Mouse (Mus musculus): ENCODE results near the gene Zfp82. TPM values are rescaled to one million over a fixed set of nuclear protein-coding genes. Genes with fewer than 3 reads are reported as not detected.
"Not testable (repeated sequence)": the region's sequence is repeated elsewhere in the genome, so short reads cannot be mapped to it uniquely, and the experiment has no call there.

The Zfp82 gene
- total RNA-seq (2021), result 1 to 10 TPM in 1 of 2 experiments, under 1 TPM in 1; 0.52 to 1.2 TPM
- long read RNA-seq, experiment 1, partial matches to known transcripts, result 0 of 5 reads
- long read RNA-seq, experiment 1, other reads (novel, unspliced or antisense), result 4 of 5 reads
- long read RNA-seq, experiment 2, partial matches to known transcripts, result 0 of 1 reads
- long read RNA-seq, experiment 2, other reads (novel, unspliced or antisense), result 1 of 1 reads

DNA sequence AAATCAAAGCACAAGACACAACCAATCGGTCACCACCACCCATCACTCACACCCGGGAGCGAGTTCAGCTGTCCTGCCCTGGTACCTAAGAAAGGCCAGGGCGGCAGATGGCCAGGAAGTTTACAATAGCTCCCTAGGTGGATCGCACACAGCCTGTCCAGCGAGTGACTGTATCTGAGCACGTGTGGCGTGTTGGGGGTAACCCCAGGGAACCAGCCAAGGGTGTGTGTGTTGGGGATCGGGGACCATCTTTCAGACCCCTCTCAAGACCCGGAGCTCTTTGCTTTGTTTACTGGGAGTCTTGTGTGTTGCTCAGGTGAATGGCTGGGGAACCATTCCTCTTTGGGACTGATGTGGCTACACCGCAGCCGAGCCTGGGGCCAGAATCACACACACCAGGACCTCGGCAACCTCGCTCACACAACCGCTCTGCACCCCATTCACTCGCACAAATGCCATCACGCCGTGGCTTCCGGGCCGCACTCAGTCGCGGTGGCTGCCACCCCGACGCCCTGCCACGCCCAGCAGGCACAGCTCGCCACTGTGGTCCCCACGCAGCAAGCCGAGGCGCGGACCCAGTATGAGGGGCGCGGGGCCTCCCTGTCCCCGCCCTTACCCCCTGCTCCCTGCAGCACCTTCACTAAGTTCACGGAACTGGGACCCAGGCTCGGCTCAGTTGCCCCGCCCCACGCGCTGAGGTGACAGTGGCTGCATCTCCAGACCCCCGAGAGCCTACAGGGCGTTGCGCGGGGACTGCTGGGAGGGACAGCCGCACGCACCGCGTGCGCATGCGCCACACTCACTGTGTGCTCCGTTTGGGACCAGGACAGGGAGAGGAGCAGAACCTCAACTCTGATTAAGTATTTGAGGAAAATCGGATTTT is at the start of gene Zfp82:
Gene Zfp82, minus strand, starts transcription at position 755 of the 883 bp plus-strand sequence.
- DNase-seq, result peak; percentile 82

DNA sequence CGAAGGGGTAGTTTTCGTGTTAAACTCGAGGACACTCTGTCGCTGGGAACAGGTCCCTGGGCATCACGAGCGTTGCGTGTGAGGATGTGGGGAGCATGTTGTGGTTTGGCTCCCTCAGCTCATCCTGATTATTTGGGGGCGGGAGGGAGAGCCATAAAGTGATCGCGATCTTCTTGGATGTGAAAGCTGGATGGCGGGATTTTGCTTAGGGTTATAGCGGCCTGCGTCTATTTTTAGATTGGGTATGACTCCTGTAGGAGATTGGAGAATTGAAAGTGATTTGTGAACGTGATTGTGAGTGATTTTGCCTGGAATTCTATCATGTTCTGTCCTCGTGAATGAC is 49.5 kb upstream of the Zfp82 start:
- no peak for DNase-seq

DNA sequence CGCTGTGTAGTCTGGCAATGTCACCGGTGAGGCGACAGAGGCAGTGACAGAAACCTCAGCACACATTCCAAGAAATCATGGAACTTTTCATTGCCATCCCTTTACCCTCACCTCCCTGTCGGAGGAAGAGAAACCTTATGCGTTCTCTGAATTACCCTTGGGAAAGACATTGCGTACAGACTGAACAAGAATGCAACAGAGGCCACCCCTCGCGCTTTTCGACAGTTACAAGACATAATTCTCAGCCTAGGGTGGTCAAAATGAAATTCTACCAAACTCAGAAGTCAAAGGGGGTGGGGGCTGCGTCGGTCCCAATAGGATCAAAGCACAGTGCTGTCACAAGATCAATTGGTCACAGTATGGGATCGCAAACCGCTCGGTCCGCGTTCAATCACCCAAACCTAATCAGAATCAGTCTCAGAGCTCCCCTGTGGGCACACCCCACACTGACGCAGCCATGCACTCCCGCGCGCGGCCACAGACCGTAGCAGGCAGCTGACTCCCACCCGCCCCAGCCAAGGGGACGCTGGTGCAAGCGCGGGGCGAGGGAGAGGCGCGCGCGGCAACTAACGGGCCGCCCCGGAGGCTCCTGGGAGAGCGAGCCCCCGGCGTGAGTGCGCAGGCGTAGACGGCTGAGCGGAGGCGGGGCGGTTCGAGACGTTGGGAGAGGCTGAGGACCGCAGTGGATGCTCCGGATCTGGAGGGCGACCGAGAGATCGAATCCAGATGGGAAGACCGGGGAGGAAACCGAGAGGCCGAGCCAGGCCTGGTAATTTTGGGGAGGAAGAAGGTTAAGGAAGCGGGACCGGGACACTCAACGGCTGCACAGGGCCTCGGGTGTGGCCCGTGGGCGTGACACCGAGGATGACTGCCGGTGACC is 48.8 kb upstream of the Zfp82 start, which contains the start of gene Zfp382:
Gene Zfp382, plus strand, starts transcription at position 635 of the 880 bp plus-strand sequence.
- peak; percentile 89 for DNase-seq

DNA sequence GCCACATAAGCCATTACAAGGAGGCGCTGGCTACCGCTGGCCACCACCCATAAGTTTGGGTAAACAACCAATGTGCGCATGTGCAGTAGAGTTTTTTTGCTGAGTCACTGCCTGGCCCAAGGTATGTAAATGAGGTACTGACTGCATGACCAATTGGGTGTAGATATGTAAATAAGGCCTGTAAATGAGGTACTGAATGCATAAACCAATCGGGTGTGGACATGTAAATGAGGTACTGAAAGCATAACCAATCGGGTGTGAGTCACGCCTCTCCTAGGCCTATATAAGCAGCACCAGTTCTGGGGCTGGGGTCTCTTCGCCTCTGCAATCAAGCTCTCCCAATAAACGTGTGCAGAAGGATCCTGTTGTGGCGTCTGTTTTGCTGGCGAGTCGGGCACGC is 45.2 kb upstream of the Zfp82 start:
- not testable (repeated sequence) for DNase-seq

DNA sequence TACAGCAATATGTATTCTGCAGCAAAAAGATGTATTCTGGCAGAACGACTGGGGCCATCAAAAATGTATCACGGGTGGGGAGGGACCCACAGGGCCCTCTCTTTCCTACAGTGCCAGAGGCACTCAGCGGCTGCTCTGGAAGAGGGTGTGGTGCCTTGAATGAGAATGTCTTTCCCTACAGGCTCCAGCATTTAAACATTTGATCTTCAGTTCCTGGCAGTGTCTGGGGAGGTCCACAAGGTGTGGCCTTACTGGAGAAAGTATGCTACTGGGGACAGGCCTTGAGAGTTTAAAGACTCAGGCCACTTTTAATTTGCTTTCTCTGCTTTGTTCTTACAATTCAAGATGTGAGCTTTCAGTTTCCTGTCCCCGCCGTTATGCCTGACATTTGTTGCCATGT is 43.4 kb upstream of the Zfp82 start:
- DNase-seq, result no peak

DNA sequence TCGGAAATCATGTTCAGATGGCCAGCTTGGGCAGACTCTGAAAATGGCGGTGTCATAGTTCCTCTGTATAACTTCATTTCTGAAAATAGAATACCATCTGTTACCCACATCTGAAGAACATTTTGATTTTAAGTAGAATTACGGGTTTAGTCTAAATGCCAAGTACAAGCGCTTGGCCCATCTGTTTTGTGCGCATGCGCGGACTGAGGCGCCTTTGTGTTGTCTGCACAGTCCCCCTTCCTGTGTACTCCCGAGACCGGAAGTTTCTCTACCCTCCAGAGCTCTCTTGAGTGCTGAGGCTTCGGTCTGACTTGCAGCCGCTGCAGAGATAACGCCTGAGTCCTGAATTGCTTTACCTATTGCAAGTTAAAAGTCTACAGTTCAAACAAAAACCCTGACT is 26.6 kb upstream of the Zfp82 start:
- no peak for DNase-seq

DNA sequence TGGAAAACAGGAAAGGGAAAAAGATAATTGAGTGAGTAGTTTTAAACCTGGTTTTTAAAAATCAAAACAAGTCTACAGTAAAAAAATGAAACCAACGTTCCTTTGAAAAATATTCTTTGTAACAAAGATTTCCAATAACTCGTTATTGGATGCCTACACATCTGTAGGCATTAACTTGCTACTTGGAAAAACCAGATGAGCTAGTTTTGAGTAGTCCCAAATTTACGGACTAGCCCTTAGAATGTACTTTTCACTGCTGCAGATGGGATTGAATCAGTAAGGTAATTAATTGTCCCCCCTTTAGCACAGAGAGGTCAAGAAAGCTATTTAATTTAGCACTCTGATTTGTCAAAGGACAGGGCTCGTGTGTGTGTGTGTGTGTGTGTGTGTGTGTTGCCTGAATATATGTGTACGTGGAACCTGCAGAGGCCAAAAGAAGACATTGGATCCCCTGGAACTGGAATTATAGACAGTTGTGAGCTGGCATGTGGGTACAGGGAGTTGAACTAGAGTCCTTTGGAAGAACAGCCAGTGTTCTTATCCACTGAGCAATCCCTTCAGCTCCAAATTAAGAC is 22.9 kb upstream of the Zfp82 start:
- no peak for DNase-seq

DNA sequence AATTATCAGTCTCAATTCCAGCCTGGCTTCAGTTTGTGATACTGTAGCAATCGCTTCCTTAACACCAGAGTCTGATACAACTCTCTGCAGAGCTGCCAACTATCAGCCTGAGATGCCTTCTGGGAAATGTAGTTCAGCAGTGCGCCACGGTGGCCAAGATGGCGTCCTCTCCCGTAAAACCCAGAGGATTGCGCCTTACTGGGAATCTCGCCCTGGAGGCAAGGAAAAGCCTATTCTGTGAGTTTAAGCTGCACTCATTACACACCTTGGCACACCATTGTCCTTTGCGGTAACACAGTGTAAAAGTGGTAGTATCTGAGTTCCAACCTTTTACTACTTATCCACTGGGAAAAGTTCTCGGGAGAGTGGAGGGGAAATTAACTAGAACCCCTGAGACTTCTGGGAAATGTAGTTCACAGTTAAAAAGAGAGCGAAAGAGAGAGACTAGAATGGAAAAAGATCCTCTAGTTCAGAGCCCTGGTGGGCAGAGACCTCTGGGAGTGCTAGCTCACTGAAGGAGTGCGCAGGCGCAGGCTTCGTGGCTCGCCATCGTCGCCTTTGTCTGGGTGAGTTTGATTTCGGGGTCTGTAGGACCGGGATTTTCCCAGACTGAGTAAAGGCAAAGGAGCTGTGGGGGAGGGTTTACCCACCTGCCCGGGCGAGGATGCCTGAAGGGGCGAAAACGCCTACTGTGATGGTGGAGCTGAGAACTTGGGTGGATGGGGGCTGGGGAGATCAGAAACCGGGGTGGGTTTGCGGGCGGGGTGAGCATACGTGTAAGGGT is 22.1 kb upstream of the Zfp82 start, which contains the start of gene Zfp260:
Gene Zfp260, plus strand, starts transcription at position 132 of the 784 bp plus-strand sequence.
- peak; percentile 88 for DNase-seq

DNA sequence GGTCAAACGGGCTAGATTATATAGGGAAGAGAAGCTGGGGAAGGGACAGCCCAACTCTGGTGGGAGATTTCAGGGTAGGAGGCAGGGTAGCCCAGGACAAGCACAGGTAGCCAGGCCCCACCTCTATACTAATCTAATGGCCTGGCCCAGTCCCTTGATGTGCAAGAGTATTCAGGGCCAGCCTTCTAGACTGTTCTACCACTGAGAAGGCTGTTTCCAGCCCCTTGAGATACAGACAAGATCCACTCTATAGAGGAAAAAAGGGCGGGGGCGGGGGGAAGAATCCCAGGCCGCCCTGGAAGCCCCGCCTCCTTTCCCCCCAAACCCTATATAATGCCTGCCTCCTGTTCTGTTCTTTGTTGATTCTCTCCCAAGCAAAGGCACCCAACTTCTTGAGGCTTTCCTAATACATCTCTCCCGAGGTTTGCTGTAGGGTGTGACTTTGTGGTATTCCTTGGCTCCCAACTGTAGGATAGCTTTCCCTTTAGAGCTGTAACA is 21.3 kb upstream of the Zfp82 start:
- DNase-seq, result no peak

DNA sequence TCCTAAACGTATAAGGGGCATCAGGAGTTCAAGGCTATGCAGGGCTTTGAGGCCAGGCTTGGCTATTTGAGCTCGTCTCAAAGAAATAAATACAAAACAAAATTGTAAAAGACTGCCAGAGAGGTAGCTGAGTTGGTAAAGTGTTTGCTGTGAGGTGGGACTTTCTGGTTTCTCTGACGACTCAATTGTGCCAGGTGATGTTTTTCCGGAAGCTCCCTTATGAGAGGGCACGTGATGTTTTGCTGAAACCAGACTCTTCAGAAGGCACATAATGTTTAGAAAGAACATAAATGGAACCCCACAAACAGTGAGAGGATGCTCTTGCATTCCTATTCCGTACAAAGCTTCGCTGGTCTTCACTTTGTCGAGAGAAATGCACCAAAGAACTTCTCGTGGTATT is 20.0 kb upstream of the Zfp82 start:
- DNase-seq, result no peak

DNA sequence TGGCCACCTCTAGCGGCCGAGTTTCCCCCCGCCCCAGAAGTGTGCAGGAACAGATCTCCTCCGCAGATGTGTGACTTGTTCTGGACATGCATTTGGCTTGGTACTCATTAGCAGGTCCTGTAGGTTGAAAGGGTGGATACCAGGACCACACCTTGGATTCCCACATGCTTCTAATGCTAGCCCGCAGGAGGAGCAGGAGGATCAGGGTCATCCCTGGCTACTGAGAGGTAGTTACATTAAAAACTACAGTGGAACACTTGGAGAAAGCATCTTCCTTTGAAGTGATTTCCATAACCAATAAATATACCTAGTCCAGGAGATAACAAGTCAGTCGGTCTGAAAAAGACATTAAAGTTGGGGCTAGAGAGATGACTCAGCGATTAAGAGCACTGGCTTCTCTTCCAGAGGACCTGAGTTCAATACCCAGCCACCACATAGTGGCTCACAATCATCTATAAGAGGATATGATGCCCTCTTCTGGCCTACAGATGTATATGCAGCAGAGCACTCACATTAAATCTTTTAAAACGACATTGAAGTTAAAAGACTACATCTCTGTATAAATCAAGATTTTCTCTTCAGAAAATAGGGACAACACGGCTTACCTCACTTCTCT is 18.4 kb upstream of the Zfp82 start:
- no peak for DNase-seq

DNA sequence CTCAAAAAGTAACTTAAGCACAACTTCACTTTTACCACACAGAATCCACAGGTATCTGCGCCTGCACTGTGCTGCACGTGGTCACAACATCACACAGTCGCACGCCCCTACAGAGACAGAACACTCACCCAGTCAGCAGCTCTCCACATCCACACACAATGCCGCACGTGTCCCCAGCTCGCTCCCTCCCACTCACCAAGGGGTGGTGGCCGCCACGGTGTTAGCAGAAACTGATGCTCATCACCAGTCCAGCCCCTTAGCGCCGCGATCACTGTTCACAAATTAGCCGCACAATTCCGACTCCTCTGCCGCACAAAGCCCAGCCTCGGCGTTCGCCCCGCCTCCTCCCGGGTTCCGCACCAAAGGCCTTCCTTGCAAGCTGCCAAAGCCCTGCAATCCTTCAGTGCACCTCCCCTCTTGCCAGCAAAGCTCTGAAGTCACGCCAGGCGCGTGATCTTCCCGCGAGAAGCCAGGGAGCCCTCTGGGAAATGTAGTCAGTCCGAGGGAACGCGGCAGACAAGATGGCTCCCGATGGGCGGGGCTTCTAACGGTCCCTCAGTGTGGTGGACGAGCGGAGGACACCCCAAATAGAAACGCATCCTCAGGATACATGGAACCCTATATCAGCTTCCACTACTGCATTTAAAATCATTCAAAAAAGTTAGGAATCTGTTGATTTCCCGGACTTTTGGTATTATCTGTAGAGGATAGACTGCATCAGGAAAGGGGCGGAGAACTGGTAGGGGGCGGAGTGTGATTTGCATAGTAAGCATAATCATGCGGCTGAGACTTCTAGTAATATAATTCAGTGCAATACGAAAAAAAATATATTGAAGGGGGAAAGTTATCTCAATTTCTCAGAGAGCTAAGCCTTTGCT is 17.6 kb upstream of the Zfp82 start, which contains the start of the genes Gm26920 and Zfp566:
Gene Gm26920, minus strand, starts transcription at position 319 of the 878 bp plus-strand sequence.
Gene Zfp566, minus strand, starts transcription at position 436 of the 878 bp plus-strand sequence.
- peak; percentile 94 for DNase-seq

DNA sequence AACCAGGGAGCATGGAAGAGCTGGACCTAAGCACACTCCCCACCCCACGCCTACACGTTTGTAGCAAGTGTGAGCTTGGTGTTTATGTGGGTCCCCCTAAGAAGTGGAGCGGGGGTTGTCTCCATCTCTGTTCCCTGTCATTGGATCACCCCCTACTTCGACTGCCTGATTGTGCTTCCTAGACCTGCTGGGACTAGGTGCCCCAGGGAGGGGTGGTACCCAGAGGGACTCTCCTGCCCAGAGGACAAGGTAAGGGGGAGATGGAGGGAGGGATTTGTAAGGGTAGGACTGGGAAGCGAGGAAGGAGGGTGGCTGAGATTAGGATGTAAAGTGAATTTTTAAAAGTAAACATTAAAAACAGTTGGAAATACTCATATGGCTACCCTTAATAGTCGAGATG is 16.7 kb upstream of the Zfp82 start:
- no peak for DNase-seq

DNA sequence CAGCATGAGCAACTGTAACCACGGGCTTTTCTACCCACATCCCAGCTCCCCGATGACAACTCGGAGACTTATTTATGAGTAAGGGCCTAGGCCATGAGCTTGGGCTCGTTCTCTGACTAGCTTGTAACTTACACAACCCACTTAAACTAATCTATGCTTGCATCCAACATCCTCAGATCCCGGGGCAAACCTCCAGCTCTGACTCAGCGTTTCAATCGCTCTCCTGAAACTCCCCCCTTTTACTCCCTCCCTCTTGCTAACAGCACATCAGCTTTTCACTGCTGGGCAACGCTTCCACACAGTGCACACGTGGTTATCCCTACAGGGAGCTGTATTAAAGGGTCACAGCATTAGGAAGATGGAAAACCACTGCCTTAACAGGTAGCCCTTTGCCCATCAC is 13.8 kb upstream of the Zfp82 start:
- DNase-seq, result no peak

DNA sequence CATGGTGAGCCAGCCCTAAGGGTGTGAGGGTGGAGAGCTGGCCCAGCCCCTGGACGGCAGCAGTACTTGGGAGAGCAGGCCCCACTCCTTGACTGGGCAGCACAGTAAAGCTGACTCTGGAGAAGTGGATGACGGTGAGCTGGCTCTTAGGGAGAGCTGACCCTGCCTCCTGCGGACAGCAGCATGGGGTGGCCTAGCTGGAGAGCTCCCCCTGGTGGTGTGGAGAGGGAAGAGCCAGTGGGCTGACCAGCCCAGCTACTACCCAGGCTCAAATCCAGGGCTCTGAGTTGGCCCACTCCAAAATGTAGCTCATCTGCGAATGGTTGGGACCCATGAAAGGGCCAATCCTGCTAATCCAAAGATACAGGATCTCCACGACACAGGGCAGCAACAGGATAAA is 8.1 kb downstream of the Zfp82 start:
- no peak for DNase-seq

DNA sequence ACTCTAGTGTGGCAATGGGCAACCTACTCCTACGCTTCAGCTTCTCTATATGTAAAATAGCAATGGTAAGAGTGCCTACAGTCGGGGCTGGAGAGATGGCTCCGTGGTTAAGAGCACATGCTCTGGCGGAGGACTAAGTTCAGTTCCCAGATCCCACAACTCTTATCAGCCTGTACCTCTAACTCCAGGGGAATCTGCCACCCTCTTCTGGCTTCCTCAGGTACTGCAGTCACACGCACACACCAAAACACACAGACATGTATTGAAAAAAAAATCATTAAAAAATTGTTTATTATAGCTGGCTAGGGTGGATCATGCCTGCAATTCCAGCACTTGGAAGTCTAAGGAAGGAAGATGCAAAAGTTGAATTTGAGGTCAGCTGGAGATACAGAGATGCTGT is 10.2 kb downstream of the Zfp82 start:
- DNase-seq, result no peak

DNA sequence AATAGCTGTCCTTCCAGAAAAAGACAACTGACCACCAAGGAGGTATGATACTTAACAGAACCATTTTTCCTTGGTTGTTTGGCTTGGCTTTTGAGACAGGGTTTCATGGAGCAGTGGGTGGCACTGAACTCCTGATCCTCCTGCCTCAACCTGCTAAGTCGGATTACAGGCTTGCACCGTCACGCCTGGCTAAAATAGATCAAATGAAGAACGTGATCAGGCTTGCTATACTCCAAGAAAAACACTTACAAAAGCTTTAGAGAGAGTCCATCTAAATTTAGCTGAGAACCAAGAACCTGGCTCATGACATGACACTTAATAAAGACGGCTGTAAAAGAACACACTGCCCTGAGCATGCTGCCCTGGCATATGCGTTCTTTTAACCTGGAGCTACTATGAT is 12.4 kb downstream of the Zfp82 start:
- DNase-seq, result no peak

DNA sequence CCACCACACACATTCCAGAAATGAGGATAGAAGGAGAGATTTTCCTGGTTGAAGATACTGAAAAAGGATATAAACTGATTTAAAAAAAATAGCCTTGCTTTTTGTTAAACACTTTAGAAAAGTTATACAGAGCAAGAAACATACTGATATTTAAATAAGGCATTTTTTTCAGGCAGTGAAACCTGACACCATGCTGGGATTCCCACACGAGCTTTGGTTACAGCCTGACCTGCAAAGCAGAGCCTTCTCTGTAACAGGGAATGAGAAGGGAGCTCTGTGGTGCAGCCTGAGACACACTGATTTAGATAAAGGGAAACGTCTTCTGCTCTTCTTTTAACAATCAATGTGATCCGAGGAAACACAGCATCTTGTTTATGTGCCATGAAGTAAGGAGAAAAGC is 19.1 kb downstream of the Zfp82 start:
- DNase-seq, result no peak

DNA sequence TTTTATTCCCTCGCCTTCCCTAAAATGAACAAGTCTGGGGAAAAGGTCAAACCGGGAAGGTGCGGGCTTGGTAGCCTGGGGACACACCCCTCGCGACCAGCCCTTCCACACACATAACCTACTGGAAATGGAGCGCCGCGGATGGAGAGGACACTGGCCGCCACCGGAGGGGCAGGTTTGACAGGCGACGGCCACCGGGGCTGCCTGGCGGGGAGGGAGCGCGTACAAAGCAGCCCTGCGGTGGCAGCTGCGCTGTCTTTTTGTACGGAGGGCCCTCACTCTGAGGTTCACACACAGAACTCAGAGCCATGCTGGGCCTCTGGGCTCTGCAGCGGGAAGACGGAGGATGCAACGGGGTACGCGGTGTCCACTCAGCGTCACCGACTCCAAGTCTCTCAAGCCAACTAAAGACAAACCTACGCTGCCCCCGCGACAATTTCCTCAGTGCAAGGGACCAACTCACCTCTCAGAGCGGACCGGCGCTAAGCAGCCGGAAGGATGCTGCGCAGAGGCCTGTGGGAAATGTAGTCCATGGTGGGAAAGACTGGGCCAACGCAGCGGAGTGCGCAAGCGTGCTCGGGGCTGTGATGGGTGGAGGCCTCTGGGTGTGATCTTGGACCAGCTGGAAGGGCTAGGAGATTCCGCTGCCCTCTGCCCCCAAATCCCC is 21.7 kb downstream of the Zfp82 start, which contains the start of gene Zfp14:
Gene Zfp14, minus strand, starts transcription at position 499 of the 667 bp plus-strand sequence.
- DNase-seq, result peak; percentile 85
